Mouse (Mus musculus) embryo, embryonic 9.5 days (tissue): ENCODE measurements at regions not wholly inside any gene's neighbourhood (a gene's known extent, or its start where the extent isn't known, plus 50 kb on each side); places are given as distances from the start of the nearest gene placed in this dataset.

Source experiments
- DNase-seq: peaks from one replicate; pipeline ENCODE4 v3.0.0-alpha.2; 2017; ENCODE audit errors: extremely low spot score

GRCm38 (mm10) chr16:10098511-10098910, 71.5 kb upstream of the Rpl39l start:
- no peak for DNase-seq

- DNase-seq = peak; percentile 41
These were observed 81.3 kb upstream of the Rpl39l start for GRCm38 (mm10) chr16:10088461-10089353.

- DNase-seq = no peak
These were observed 83.7 kb upstream of the Rpl39l start for GRCm38 (mm10) chr16:10086341-10086740.

GRCm38 (mm10) chr16:10085429-10085828, 84.6 kb upstream of the Rpl39l start:
- no peak for DNase-seq

- DNase-seq = no peak
These were observed 86.4 kb upstream of the Grin2a start for GRCm38 (mm10) chr16:10081751-10082150.

- DNase-seq = no peak
These were observed 84.8 kb upstream of the Grin2a start for GRCm38 (mm10) chr16:10080121-10080679.

GRCm38 (mm10) chr16:10073158-10073557, 77.8 kb upstream of the Grin2a start:
- peak; percentile 56 for DNase-seq

- DNase-seq = no peak
These were observed 68.1 kb upstream of the Grin2a start for GRCm38 (mm10) chr16:10063491-10063890.

- DNase-seq = no peak
These were observed 62.7 kb upstream of the Grin2a start for GRCm38 (mm10) chr16:10058094-10058493.
